Mouse (Mus musculus) gastrocnemius, adult 18-20 months (tissue): ENCODE data around the gene Epn1. TPM values are rescaled to one million over a fixed set of nuclear protein-coding genes. Genes with fewer than 3 reads are reported as not detected.

Experiments
- DNase-seq: peaks from one replicate; pipeline ENCODE4 v3.0.0; 2021; ENCODE audit warnings: low spot score
- long read RNA-seq, 2 experiments: library from polyadenylated mRNA; stranded (forward); transcript quantifications; one replicate each; pipeline ENCODE4 v2.0.0; 2021
- total RNA-seq, 2 experiments: library from RNA; stranded (reverse); gene quantifications; 2 replicates each; pipeline ENCODE4 v1.2.3; 2021

Epn1 gene
- total RNA-seq, result 100 to 1,000 TPM; 161 to 183 TPM
- long read RNA-seq, experiment 1, transcript Epn1-202 (12 exons, 2,565 nt), result major isoform, 18 of 94 reads
- long read RNA-seq, experiment 1, partial matches to known transcripts, result 33 of 94 reads
- long read RNA-seq, experiment 1, other reads (novel, unspliced or antisense), result 43 of 94 reads
- long read RNA-seq, experiment 2, transcript Epn1-202 (12 exons, 2,565 nt), result major isoform, 23 of 82 reads
- long read RNA-seq, experiment 2, partial matches to known transcripts, result 15 of 82 reads
- long read RNA-seq, experiment 2, other reads (novel, unspliced or antisense), result 44 of 82 reads

GRCm38 (mm10) chr7:5080010-5080751 is at the start of gene Epn1:
Gene Epn1, plus strand, starts transcription at chr7:5080235.
- DNase-seq, result peak; percentile 97

GRCm38 (mm10) chr7:5030554-5031275 is 49.3 kb upstream of the Epn1 start:
- no peak for DNase-seq

- no peak for DNase-seq
These were observed 48.5 kb upstream of the Epn1 start for GRCm38 (mm10) chr7:5031496-5031895.

- DNase-seq, result no peak
These were observed 46.2 kb upstream of the Epn1 start, which contains the start of gene 4632433K11Rik for GRCm38 (mm10) chr7:5033818-5034217. Gene 4632433K11Rik, plus strand, starts transcription at chr7:5034118.

GRCm38 (mm10) chr7:5035628-5036027 is 44.4 kb upstream of the Epn1 start:
- no peak for DNase-seq

GRCm38 (mm10) chr7:5036136-5036535 is 43.9 kb upstream of the Epn1 start:
- no peak for DNase-seq

- no peak for DNase-seq
These were observed 43.0 kb upstream of the Epn1 start for GRCm38 (mm10) chr7:5037026-5037425.

GRCm38 (mm10) chr7:5037467-5037866 is 42.6 kb upstream of the Epn1 start:
- DNase-seq, result no peak

GRCm38 (mm10) chr7:5038109-5038732 is 41.8 kb upstream of the Epn1 start, which contains the start of gene Zfp784:
Gene Zfp784, minus strand, starts transcription at chr7:5038446.
- DNase-seq, result peak; percentile 94

GRCm38 (mm10) chr7:5038940-5039339 is 41.1 kb upstream of the Epn1 start:
- no peak for DNase-seq

- no peak for DNase-seq
These were observed 35.1 kb upstream of the Epn1 start for GRCm38 (mm10) chr7:5044981-5045380.

GRCm38 (mm10) chr7:5046112-5046511 is 33.9 kb upstream of the Epn1 start:
- DNase-seq, result no peak

- peak; percentile 40 for DNase-seq
These were observed 32.7 kb upstream of the Epn1 start for GRCm38 (mm10) chr7:5047313-5047712.

- peak; percentile 62 for DNase-seq
These were observed 28.5 kb upstream of the Epn1 start, which contains the start of gene Zfp580 for GRCm38 (mm10) chr7:5051193-5052192. Gene Zfp580, plus strand, starts transcription at chr7:5051538.

GRCm38 (mm10) chr7:5052438-5052837 is 27.6 kb upstream of the Epn1 start:
- DNase-seq, result no peak

GRCm38 (mm10) chr7:5052931-5053343 is 27.1 kb upstream of the Epn1 start:
- DNase-seq, result no peak

- DNase-seq, result no peak
These were observed 26.4 kb upstream of the Epn1 start for GRCm38 (mm10) chr7:5053456-5054179.

- no peak for DNase-seq
These were observed 23.3 kb upstream of the Epn1 start for GRCm38 (mm10) chr7:5056651-5057263.

GRCm38 (mm10) chr7:5057381-5057780 is 22.7 kb upstream of the Epn1 start:
- no peak for DNase-seq
